Mouse (Mus musculus) telencephalon, adult 2 months (tissue): ENCODE results near the gene Gstt1.
"Not testable (repeated sequence)": the region's sequence is repeated elsewhere in the genome, so short reads cannot be mapped to it uniquely, and the experiment has no call there.

Experiments used
- DNase-seq: peaks from one replicate; pipeline ENCODE4 v3.0.0-alpha.2; 2011; ENCODE audit warnings: low read depth, low spot score

The Gstt1 gene

GRCm38 (mm10) chr10:75804217-75804616 is 5.8 kb upstream of the Gstt1 start:
- no peak for DNase-seq

- DNase-seq: no peak
Measured at GRCm38 (mm10) chr10:75797619-75798175, 687 bp downstream of the Gstt1 start.

DNA sequence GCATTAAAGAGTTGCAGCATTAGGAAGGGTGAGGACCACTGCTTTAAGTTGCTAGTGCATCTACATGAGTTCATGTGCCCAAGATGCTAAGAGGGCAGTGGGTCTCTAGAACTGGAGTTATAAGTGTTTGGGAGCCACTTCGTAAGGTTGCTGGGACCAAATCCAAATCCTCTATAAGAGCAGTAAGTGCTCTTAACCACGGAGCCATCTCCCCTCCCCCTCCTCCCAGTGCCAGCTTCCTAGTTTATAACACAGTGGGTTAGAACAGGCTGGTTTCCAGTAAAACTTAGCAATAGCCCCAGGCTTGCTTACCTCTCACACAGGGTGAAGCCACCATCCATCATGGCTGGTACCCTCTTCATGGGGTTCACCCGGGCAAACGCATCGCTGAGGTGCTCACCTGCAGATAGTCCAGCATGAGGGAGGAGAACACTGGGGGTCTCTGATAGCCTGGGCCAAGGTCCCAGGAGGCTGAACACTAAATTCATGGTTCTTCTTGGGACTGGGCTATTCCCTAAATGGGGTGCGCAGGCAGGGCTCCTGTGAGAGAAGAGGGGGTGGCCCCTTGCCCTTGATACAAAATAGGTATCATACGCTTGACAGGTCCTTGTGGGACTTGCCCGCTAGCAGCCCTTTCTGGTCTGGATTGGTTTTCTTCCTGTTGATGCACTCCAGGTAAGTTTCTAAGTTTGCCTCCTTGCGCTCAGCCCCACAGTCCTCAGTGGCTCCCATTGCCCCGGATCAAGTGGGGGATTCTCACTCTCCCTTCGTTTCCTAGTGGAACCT is 1.5 kb downstream of the Gstt1 start:
- no peak for DNase-seq

DNA sequence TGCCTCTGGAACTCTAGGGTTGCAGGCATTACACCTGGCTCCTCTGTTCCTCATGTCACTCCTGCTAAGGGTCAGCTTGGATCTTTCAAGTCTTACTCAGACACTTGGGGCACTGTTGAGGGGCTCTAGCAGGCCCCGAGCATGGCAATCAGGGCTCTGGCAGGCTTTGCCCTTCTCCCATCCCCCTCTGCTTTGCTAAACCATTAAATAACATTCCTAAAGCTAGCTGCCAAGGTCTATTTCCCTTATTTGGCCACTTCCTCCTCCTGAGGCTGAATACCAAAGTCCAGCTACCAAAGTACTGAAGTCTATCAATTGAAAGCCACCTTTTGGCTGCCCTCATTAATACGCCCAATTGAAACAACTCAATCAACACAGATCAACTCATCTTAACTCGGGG is 3.5 kb downstream of the Gstt1 start:
- DNase-seq: no peak

DNA sequence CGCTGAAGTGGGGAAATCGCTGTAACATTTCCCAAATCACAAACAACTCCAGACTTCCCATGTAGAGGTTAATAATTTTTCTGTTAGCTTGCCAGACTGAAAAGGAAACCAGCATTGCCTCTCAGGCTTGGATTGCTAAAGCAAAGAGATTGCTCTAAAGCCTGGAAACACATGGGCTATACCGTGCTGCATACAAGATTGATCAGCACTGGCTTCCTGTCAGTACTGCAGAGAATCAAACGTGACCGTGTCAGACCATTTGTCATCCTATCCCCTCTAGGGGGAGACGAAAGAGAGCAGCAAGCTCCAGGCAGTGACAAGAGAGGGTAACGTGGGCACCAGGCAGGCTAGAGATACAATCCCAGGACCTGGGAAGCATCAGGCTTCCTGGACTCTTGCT is 7.6 kb downstream of the Gstt1 start:
- DNase-seq: no peak

- DNase-seq: no peak
Measured at GRCm38 (mm10) chr10:75789841-75790240, 8.5 kb downstream of the Gstt1 start.

DNA sequence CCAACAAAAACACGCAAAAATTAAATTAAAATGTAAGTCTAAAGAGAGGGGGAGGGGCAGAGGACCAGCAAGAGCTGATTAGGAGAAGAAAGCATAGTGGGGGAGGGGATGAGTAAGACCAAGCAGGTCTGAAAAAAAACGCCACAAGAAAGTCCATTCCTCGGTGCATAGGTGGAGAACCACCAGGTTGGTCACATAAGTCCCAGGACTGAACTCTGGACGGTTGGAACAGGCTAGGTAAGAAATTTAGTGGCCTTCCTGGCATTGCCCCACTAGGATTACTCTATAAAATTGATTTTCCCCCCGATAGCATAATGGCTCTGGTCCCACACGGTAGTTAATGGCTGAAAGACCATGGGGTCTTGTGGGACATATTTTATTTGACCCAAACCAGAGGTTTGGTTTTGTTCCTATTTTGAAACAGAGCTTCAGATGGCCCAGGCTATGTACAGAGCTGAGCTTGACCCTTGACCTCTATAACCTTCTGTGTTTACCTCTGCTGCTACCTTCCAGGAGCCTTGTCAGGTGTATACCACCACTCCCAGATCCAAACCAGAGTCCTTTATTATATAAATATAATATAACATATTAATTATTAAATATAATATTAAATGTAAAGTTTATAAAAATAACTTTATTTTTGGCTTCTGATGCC is 9.2 kb downstream of the Gstt1 start:
- DNase-seq: no peak

DNA sequence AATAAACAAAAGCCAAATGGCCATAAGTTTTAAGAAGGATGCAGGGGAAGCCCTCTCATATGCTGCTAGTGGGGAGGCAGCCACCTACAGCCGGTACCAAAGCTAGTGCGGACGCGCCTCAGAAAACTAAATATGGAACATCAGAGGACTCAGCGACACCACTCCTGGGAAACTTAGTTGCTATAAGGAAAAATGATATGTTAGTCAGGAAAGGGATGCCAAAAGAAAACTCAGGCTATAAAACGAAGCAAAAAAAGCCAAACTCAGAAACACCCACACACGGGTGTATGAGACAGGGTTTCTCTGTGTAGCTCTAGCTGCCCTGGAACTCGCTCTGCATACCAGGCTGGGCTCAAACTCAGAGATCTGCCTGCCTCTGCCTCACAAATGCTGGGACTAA is 10.1 kb downstream of the Gstt1 start:
- peak; percentile 70 for DNase-seq

DNA sequence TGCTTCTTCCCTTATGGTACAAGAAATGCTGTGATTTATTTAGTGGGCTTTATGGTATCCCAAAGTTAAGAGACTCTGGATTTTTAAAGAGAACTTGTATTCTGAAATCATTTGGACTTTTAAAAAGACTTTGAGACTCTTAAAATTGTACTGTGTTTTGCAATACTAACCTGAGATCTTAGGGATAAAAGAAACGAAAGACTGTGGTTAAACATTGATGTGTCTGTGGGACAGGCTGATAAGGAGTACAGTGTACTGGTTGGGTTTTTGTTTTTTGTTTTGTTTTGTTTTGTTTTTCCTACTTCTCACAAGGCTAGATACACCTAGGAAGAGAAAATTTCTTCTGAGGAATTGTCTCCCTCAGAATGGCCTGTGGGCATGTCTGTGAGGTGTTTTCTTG is 12.9 kb downstream of the Gstt1 start:
- no peak for DNase-seq

DNA sequence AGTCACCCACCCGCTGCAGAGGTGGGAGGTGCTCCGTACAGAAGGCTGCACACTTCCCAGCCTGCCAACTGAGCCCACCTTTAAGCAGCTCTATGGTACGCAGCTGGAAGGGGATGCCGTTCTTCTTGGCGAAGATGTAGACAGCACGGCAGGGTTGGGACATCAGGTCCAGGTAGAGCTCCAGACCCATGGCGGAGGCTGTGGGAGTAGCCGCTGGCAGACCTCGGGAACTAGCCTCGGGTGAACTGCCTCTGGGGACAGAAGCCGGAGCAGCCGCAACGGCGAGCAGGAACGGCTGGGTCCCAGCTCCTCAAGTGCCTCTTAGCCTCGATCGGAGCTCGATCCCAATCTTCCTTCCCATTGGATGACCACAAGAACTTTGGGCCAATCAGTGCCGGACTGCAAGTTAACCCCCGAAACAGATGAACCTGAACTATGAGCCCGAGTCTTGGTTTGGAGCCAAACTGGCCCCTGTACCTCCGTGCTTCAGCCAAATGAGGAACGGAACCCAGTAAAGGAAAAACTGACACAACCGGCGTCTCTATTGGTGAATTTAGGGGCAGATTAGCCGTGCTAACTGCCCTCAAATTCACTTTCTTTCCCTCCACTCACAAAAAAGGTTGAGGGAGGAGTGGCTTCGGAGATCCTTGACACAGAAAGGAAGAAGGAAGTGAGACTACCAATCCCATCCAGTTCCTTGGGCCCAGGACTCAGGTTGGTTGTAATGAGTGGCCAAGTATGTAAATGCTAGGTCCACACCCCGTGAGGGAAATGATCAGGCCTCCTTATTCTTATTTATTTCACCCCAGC is 17.4 kb downstream of the Gstt1 start, which contains the start of the genes Gm20441 and Gstt3:
TSS of gene Gm20441 (minus strand) at position 186 of the 810 bp plus-strand sequence.
TSS of gene Gstt3 (minus strand) at position 646 of the 810 bp plus-strand sequence.
- no peak for DNase-seq

DNA sequence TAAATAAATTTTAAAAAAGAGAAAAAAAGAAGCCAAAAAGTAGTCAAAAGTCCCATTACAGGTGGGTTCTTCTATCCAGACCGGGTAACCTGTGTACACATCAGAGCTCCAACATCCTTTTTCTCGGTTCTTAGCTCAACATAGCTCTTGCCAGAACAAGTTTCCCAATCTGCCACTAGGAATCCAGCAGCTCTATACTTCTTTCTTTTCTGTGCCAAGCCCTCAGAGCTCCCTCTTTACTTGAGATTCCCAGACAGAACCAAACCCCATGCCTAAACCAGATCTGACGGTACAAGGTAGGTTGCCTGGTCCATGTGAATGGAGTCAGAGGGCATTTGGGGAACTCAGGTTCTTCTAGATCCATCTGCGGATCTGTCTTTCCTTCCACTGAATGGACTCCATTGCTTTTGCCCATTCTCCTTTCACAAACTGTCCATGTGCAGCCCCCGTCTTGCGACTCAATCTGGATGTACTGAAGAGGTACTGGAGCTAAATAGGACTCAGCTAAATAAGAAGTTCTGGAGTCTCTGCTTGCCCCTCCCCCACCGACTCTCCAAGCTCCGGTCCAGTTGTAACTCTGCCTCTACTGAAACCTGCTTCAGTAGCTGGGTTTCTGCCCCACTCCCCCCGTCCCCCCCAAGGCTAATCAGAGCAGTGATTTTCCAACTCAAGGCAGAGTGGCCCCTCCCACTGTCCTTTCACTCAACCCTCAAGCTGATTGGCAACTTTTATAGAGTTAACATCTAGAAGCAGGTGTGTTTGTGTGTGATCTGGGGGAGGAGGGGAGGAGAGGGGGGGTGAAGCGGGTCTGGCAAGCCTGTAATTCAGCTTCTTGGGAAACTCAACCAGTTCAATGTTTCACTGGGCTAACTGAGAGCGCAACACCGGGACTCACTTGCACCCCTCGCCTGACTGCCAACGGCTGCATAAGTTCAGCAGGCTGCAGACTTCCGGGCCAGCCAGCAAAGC is 18.9 kb downstream of the Gstt1 start:
- DNase-seq: no peak

DNA sequence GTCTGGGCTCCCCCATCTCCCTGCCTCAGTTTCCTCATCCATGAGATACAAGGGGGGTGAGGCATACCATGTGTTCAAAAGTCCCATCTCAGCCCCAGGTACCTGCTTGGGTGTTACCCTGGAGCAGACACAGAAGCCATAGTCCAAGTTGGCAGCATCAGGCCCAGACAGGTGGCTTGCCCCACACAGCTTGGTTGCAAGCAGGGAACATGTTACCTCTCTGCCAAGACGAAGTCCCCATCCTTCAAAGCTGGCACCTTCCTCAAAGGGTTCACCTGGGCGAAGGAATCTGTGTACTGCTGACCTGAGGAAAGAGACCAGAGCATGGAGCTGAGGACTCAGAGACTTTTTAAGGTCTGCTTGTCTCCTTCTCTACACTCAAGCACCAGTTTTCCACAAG is 20.5 kb downstream of the Gstt1 start:
- DNase-seq: no peak

DNA sequence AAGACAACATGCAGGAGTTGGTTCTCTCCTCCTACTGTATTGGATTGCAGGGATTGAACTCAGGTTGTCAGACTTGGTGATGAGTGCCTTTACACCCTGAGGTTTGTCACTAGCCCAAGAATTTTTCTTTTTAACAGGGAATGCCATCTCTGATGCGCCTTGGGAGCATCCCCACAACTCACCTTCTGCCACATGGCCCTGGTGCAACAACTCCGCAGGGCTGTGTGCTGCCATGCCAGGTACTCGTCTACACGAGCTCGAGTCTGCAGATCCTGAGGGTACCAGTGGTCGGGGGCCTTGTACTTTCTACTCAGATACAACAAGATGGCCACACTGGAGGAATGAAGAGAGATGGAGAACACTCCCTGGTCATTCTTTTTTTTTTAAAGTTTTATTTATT is 21.8 kb downstream of the Gstt1 start:
- DNase-seq: no peak

GRCm38 (mm10) chr10:75774587-75774986 is 23.8 kb downstream of the Gstt1 start:
- no peak for DNase-seq

DNA sequence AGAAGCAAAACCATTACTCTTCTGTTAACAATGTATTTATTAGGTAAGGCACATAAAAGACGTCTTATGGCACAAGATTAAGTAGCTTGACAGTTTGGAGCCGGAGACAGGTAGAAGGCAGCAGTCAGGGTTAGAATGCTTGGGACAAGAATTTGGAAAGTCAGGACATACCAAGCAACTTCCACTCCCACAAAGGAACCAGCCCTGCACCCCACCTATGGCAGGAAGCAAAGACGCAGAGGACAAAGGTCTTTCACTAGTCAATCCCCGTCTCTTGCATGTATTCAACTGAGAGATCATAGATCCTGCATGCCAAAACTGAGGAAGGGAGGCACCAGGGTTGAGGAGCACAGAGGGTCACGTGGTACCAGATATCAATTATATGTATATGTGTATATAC is 24.3 kb downstream of the Gstt1 start:
- DNase-seq: no peak

DNA sequence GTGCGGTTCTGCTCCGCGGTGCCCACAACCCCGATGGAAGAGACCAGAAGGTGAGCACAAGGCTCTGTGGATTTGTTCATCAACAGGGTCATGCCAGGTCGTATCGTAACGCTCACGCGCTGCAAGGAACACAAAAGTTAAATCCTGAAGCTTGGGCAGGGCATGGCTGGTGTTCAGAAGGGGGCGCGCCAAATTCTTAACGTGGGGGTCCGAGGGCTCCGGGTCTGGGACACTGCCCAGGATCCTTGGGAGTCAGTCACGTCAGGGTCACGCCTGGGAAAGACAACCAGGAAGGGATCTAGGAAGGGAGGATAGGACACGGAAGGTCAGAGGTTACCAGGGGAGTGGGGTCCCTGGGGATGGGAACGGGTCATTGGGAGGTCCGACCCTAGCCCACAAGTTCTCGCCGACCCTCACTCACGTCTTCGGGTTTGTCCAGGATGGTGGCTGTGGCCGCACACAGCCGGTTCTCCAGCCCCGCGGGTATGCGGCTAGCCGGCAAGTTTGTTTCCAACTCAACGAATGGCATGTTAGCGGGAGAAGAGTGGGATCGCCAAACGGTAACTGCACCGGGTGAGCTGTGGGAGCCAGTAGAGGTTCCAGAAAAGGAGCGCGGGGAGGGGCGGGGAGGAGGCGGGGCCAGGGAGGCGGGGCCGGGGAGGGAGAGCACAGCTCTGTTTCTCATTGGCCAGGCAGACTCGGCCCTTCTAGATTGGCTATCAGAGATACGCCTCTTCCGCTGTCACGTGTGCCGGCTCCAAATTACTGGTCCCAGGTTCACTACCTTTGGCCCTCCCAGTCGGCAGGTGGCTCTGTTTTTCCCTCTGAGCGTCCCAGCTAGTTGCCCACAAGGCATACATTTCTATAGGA is 25.4 kb downstream of the Gstt1 start, which contains the start of gene Ddt:
TSS of gene Ddt (minus strand) at position 620 of the 870 bp plus-strand sequence.
- peak; percentile 92 for DNase-seq

- DNase-seq: not testable (repeated sequence)
Measured at GRCm38 (mm10) chr10:75767756-75768155, 30.6 kb downstream of the Gstt1 start.

GRCm38 (mm10) chr10:75766856-75767255 is 31.5 kb downstream of the Gstt1 start:
- no peak for DNase-seq
